Mouse (Mus musculus) embryo, embryonic 10 days (tissue): Measurements from ENCODE around the gene Vma21.
A peak's percentile ranks its signal among the peaks of the same experiment; 100 is the strongest.

ENCODE experiments used
- DNase-seq: peaks from one replicate; pipeline ENCODE4 v3.0.0-alpha.2; 2015; ENCODE audit warnings: low spot score

The Vma21 gene

DNA sequence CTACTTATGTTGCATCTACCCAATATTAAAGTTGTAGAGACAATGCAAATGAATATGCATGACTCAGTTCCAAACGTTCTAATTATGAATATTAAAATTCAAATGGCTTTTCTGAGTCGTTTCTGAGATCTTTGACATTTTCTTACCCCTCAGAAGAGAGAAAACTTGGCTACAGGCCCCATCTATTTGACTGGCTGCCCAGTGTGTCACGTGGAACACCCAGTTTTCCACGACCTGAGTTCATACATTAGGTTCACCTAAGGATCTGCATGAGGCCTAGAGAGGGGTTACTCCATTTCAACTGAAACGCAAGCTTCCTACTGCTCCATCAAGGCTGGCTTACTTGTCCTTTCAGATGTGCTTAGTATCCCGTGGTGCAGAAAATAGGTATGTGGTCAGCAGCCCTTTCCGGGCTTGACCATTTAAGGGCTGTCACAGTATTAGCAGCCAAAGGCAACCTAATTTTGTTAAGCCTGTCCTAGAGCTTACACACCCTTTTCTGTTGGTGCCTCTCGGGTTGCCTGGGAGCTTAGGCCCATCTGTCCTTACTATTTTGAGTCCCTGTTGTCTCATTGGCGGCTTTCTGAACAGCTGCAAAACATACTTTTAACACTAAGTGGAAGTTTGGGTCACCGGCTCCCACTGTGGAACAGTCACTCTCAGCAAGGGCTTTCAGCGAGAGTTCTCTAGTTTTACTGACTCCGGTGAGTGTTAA is at the start of gene Vma21:
TSS of gene Vma21 (plus strand) at position 294 of the 715 bp plus-strand sequence.
- peak; percentile 6 for DNase-seq

DNA sequence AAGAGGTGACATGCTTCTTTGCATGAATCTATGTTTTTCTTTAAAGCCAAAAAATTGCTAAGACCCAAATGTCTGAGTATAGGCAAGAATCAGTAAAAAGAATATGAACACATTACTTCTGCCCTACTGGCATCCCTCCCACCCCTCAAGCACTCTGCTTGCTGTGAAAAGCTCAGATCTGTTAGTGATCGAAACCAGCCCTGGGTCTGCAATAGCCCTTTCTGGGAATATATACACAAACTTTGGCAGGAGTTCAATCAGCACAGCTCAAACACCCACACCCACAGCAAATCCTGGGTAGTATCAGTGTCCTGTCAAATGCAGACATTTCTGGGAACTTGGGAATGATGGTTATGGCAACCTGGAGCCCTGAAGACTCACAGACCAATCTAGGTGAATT is 47.8 kb upstream of the Vma21 start:
- DNase-seq: no peak

- no peak for DNase-seq
Measured at GRCm38 (mm10) chrX:71791106-71791505, 24.6 kb upstream of the Vma21 start.

DNA sequence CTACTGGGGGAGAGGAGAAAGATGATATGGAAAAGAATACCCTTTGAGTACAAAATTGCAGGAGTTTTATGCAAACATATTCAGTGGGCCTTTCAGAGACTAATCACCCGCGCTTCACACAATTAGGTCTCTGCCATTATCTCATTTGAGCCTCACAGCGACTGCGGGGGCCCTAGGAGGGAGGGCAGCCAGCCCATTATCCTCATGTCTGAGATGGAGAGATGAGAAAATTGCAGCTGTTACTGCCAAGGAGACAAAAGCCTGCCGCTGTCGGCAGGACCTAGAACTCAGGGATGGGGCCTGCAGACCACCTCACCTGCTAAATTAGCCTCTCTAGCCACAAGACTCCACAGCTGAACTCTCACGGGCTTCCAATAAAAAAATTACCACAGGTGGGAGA is 18.0 kb upstream of the Vma21 start:
- DNase-seq: no peak

GRCm38 (mm10) chrX:71798883-71799282 is 16.8 kb upstream of the Vma21 start:
- no peak for DNase-seq

GRCm38 (mm10) chrX:71811966-71812835 is 3.5 kb upstream of the Vma21 start:
- peak; percentile 11 for DNase-seq

DNA sequence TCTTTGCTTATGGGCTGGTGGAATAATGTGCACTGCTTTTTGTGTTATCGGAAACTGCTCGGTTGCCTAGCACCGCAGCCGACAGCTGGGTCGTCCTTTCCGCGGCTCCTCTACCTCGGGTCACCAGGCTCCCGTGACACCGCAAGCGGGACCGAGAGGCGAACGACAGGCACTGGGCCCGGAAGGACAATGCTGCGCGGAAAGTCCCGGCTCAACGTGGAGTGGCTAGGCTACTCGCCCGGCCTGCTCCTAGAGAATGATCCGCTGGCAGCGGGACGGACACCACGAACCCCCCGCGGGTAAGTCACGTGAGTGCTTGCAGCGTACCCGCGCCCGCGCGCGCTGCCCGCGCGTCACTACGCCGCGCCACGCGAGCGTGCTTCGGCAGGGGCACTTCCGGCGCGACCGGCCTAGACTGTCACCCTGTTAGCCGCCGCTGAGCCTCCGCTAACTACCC is 705 bp downstream of the Vma21 start:
- DNase-seq: peak; percentile 87

DNA sequence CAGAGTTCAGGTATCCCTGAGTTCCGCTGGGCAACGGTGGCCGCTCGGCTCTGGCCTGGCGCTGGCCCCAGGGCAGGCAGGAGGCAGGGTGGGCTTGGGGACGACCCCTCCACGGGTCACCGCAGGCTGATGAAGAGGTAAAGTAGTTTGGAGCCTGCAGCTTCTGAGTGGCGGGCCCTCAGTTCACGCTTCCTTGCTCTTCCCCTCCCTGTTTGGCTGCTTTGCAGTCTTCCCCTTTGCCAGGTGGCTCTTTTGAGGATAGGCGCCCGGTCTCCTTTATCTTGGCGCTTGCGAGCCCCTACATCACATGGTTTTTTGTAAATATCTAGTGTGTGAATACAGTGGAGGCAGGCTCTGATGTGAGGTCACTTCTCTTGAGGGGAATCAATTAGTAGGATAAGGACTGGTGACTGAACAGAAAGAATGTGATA is 1.2 kb downstream of the Vma21 start:
- DNase-seq: no peak

GRCm38 (mm10) chrX:71838911-71839310 is 23.2 kb downstream of the Vma21 start:
- DNase-seq: no peak

GRCm38 (mm10) chrX:71846696-71847095 is 31.0 kb downstream of the Vma21 start:
- DNase-seq: no peak

DNA sequence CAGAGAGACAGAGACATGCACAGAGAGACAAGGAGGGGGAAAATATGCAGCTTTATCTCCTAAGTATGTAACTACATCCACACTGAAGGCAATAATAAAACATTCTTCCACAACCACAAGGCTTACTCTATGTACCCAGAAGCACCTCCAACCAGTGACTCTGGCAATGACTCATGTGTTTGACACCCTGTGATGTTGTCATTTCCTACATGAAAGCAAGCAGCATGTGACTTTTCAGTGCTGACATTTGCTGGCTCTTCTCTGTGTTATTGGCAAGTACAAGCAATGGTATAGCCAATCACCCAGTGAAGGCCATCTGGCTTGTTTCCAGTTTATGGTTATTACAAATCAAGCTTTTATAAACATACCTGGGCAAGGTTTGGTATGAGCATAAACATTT is 38.1 kb downstream of the Vma21 start:
- no peak for DNase-seq
